Comparison of ENCODE assay signal across 9 mouse cellular contexts in genomic region chr16:93368824-93369765, GRCm38 (mm10).
DNase-seq lines count a peak whose midpoint lies in the region; ATAC-seq and TF ChIP-seq lines count a peak whose summit lies in the region.
"Had no signal": no experiment of that assay in that cellular context is flagged by ENCODE, and none has a peak within 500 bp of the region (broad histone marks: within the 10 kb centered on the region; RNA-seq: fewer than 3 reads in every experiment).

No protein-coding gene starts in this region.

- WGBS in heart, embryonic 15.5 days: 37% methylated on average over 21 of the region's 21 CpGs
- WGBS in midbrain, postnatal 0 days: 52% methylated on average over 21 of the region's 21 CpGs

- H3K27ac ChIP-seq in heart, embryonic 15.5 days: peak overlapping the region; percentile 32
- no peak overlapping the region for H3K27ac ChIP-seq in midbrain, postnatal 0 days (ENCODE audit: low read depth, low read length)

- no peak overlapping the region for H3K9ac ChIP-seq in heart, embryonic 15.5 days
- no peak overlapping the region for H3K9ac ChIP-seq in midbrain, postnatal 0 days (replicated peaks; ENCODE audit: low read length, poor library complexity, severe bottlenecking)

- ATAC-seq in heart, embryonic 15.5 days (replicated peaks; ENCODE audit: insufficient number of reproducible peaks, insufficient read depth, low FRiP score, low read depth): no peak; the same call in 1 of the 2 replicates
- no peak for ATAC-seq in midbrain, postnatal 0 days (ENCODE audit: low FRiP score)

- H3K27me3 ChIP-seq in heart, embryonic 15.5 days: no peaks in the 10 kb centered on the region
- no peaks in the 10 kb centered on the region for H3K27me3 ChIP-seq in midbrain, postnatal 0 days (ENCODE audit: insufficient read depth, low read length)

- no peak for DNase-seq in heart, adult 8-10 months (ENCODE audit: low spot score)
- peak; percentile 14 for DNase-seq in adipocyte (ENCODE audit: low spot score)
- peak; percentile 38 to 63 for DNase-seq in frontal cortex, postnatal 36 days (ENCODE audit: low spot score in 2 of 2)
- peak; percentile 69 for DNase-seq in midbrain, postnatal 0 days (ENCODE audit: low spot score)
- DNase-seq in layer of hippocampus, postnatal 36 days: no peak
- DNase-seq in spleen, postnatal 14 days (ENCODE audit: low spot score in 2 of 2): no peak
- no peak for DNase-seq in urinary bladder, postnatal 25 days (ENCODE audit: low spot score)
- DNase-seq: cerebellum, adult 9-11 months had no signal

- H3K4me1 ChIP-seq in heart, embryonic 15.5 days (replicated peaks): peaks cover 22% of the 10 kb centered on the region
- 0 out of 2 replicates have a peak, but pooled peaks cover 5% of the 10 kb centered on the region for H3K4me1 ChIP-seq in midbrain, postnatal 0 days (ENCODE audit: insufficient read depth, low read length)

- H3K9me3 ChIP-seq in heart, embryonic 15.5 days (replicated peaks): no peaks in the 10 kb centered on the region
- no peaks in the 10 kb centered on the region for H3K9me3 ChIP-seq in midbrain, postnatal 0 days (ENCODE audit: low read length)

- H3K4me2 ChIP-seq in heart, embryonic 15.5 days: peak overlapping the region; percentile 40
- no peak overlapping the region for H3K4me2 ChIP-seq in midbrain, postnatal 0 days (ENCODE audit: low read depth, low read length, poor library complexity, severe bottlenecking)

- H3K4me3 ChIP-seq in heart, embryonic 15.5 days: no peak overlapping the region
- H3K4me3 ChIP-seq in midbrain, postnatal 0 days (ENCODE audit: low read depth, low read length): no peak overlapping the region

- no peaks in the 10 kb centered on the region for H3K36me3 ChIP-seq in heart, embryonic 15.5 days
- H3K36me3 ChIP-seq in midbrain, postnatal 0 days (ENCODE audit: insufficient read depth, low read length): no peaks in the 10 kb centered on the region

- TF ChIP-seq CTCF in midbrain, postnatal 0 days (IDR thresholded peaks at IDR 0.05): no peak

Comparison
In these comparisons a context has a peak if more than half of its experiments do, and no peak if none do; other contexts are left out.
1. DNase-seq: peak in adipocyte (single experiment), frontal cortex, postnatal 36 days (2 of 2) and midbrain, postnatal 0 days (single experiment); none in heart, adult 8-10 months (single experiment), layer of hippocampus, postnatal 36 days (0 of 2), spleen, postnatal 14 days (0 of 2) and urinary bladder, postnatal 25 days (single experiment).